Mouse (Mus musculus) limb, embryonic 14.5 days (tissue): ENCODE data around the gene Hes1. TPM values are rescaled to one million over a fixed set of nuclear protein-coding genes. Genes with fewer than 3 reads are reported as not detected.
A peak's percentile ranks its signal among the peaks of the same experiment; 100 is the strongest.

Experiments used
- ATAC-seq: fragments of 200-750 bp; cut with Nextera tagmentation; 2 replicates; pipeline ENCODE4 v1.8.0; 2017; ENCODE audit warnings: low read depth, moderate number of reproducible peaks, moderate TSS enrichment; ENCODE audit not compliant: low FRiP score
- DNase-seq: peaks from one replicate; pipeline ENCODE4 v3.0.0-alpha.2; 2015; ENCODE audit warnings: low spot score
- H3K27ac ChIP-seq: fragments of 300-500 bp; sonication (generic); replicated peaks from 2 replicates; pipeline ENCODE4 v1.5.1; 2014; ENCODE audit warnings: low read depth, mild to moderate bottlenecking, low read length, moderate library complexity, mixed read lengths
- H3K27me3 ChIP-seq: fragments of 300-500 bp; sonication (generic); 2 replicates; pipeline ENCODE4 v1.6.1; 2014; ENCODE audit warnings: low read length, mixed read lengths; ENCODE audit not compliant: control insufficient read depth, insufficient read depth
- H3K36me3 ChIP-seq: fragments of 300-500 bp; sonication (generic); 2 replicates; pipeline ENCODE4 v1.6.1; 2014; ENCODE audit warnings: mild to moderate bottlenecking, low read length, moderate library complexity, mixed read lengths; ENCODE audit not compliant: control insufficient read depth, insufficient read depth
- H3K4me1 ChIP-seq: fragments of 300-500 bp; sonication (generic); 2 replicates; pipeline ENCODE4 v1.6.1; 2014; ENCODE audit warnings: antibody characterized with exemption, low read length, mixed read lengths; ENCODE audit not compliant: control insufficient read depth, insufficient read depth
- H3K4me2 ChIP-seq: fragments of 300-500 bp; sonication (generic); replicated peaks from 2 replicates; pipeline ENCODE4 v1.6.1; 2014; ENCODE audit warnings: low read depth, mild to moderate bottlenecking, low read length, moderate library complexity; ENCODE audit not compliant: severe bottlenecking
- H3K4me3 ChIP-seq: fragments of 300-500 bp; sonication (generic); replicated peaks from 2 replicates; pipeline ENCODE4 v1.5.1; 2014; ENCODE audit warnings: low read length
- H3K9ac ChIP-seq: fragments of 300-500 bp; sonication (generic); 2 replicates; pipeline ENCODE4 v1.6.1; 2014; ENCODE audit warnings: mild to moderate bottlenecking, low read depth, low read length, moderate library complexity; ENCODE audit not compliant: severe bottlenecking
- H3K9me3 ChIP-seq: fragments of 300-500 bp; sonication (generic); 2 replicates; pipeline ENCODE4 v1.6.1; 2016; ENCODE audit warnings: low read length; ENCODE audit not compliant: control insufficient read depth
- POLR2A ChIP-seq: fragments of 200-500 bp; IDR thresholded peaks from 2 replicates; pipeline ENCODE4 v1.8.0; 2012; ENCODE audit warnings: inconsistent platforms, mild to moderate bottlenecking, moderate library complexity, borderline replicate concordance; ENCODE audit not compliant: insufficient read depth, insufficient read length; ENCODE audit errors: extremely low read depth
- WGBS: fragments of 180-500 bp; shearing (Covaris S2); extraction: QIAGEN DNeasy Blood & Tissue Kit; methylation state at CpG from one replicate; pipeline ENCODE4 v1.1.7; 2014; 5-methylcytosine and 5-hydroxymethylcytosine counted together
- polyA plus RNA-seq, 2 experiments: library from polyadenylated mRNA; depleted of rRNA in 1 of 2; stranded (reverse) in 1 of 2; unstranded in 1 of 2; fragments of >200 nt; fragmentation: Nextera tagmentation in 1 of 2; extraction: Ambion mirVana in 1 of 2; gene quantifications; 2 replicates each; pipeline versions ENCODE4 v1.2.1 to v1.2.3; 2012 to 2014

The Hes1 gene
- polyA plus RNA-seq, 2 experiments = 71.9 to 143 TPM

DNA sequence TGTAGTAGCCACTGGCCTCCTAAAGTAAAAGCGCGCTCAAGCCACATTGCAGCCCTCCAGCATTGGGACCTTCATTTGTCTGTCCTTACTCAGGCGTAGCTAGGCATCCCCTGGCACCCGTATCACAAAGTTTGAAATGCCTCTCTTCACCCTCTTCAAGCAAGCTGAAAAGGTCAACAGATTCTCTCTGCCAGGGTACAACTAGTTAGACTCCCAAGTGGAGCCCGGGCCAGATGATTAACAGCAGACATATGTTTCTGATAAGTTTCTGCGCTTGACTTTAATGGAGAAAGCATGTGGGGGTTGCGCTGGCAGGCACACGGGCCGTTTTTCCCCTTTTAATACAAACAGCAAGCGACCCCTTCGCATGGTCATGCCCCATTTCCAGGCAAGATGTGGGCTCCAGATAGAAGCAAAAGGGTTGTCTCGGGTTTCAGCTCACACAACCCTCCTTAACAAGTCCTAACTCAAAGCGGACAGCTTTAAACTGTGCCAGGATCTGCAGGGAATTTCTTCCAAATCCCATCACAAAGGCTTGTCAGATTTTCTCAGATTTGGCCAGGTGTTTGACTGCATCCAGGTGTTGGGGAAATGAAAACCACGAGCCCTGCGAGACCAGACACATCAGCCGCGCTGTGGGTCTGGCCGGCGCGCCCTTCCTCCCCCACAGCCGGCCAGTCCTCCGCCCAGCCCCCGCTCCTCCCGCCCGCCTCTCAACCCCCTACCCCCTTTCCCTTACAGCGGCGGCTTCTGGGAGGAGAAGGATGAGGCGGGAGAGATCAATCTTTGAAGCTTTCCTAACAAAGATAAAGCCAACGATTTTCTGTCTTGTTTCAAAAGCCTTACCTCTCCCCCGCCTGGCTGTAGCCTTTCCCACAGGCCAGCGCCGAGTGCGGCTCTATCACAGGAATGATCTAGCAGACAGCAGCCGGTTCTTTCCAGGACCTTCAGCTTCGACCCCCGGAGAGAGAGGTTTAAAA is 4.1 kb downstream of the Hes1 start:
- peak; percentile 4; the same call in 1 of the 2 replicates for ATAC-seq
- no peaks in the 10 kb centered on the region for H3K27me3 ChIP-seq
- peak overlapping the region; percentile 34 for H3K4me3 ChIP-seq
- DNase-seq = peak; percentile 83
- peak overlapping the region; percentile 78 for H3K27ac ChIP-seq
- TF ChIP-seq POLR2A = no peak
- no peaks in the 10 kb centered on the region for H3K9me3 ChIP-seq
- peaks cover 7% of the 10 kb centered on the region for H3K36me3 ChIP-seq
- peak overlapping the region; percentile 45 for H3K9ac ChIP-seq
- peak overlapping the region; percentile 82 for H3K4me2 ChIP-seq
- under 1% methylated on average over 31 of the region's 36 CpGs for WGBS
- H3K4me1 ChIP-seq = peaks cover 26% of the 10 kb centered on the region

DNA sequence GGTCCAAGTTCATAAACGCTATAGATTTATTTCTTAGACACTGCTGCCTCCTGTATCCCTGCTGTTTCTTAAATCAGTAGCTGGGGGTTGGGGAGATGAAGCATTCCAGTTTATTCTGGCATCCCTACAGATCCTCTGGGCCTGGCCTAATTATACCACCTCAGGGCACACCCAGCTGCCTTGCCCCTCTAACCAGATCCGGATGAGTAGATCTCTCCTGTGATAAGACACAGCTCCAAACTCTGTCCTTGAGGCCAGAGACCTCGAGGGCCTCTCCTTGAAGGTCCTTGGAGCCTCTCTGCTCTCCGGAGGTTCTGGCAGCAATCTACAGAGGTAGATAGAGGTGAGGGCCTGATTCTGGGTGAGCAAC is 5.4 kb downstream of the Hes1 start:
- no peak for ATAC-seq
- Histone ChIP-seq H3K4me1 (peaks cover 25% of the 10 kb centered on the region), H3K9me3 (no peaks in the 10 kb centered on the region), H3K9ac (peak overlapping the region; percentile 55; the same call in 1 of the 2 replicates), H3K27me3 (no peaks in the 10 kb centered on the region), H3K4me2 (peak overlapping the region; percentile 82), H3K36me3 (peaks cover 7% of the 10 kb centered on the region), H3K27ac (peak overlapping the region; percentile 87), H3K4me3 (peak overlapping the region; percentile 37)
- no peak for TF ChIP-seq POLR2A
- DNase-seq = peak; percentile 42
- 2% methylated on average over 4 of the region's 4 CpGs for WGBS

GRCm38 (mm10) chr16:30069950-30070770 is 6.0 kb downstream of the Hes1 start:
- H3K27me3 ChIP-seq = no peaks in the 10 kb centered on the region
- no peaks in the 10 kb centered on the region for H3K9me3 ChIP-seq
- peak overlapping the region; percentile 55 for H3K9ac ChIP-seq
- H3K36me3 ChIP-seq = peaks cover 7% of the 10 kb centered on the region
- DNase-seq (peak; percentile 85), ATAC-seq (peak; percentile 77)
- TF ChIP-seq POLR2A = 0 out of 2 replicates have a peak, but pooled peaks have one; percentile 10
- peak overlapping the region; percentile 37 for H3K4me3 ChIP-seq
- WGBS = 2% methylated on average over 58 of the region's 82 CpGs
- H3K4me2 ChIP-seq = peak overlapping the region; percentile 82
- peak overlapping the region; percentile 87 for H3K27ac ChIP-seq
- peaks cover 23% of the 10 kb centered on the region for H3K4me1 ChIP-seq

- H3K27me3 ChIP-seq = no peaks in the 10 kb centered on the region
- no peaks in the 10 kb centered on the region for H3K9me3 ChIP-seq
- peaks cover 20% of the 10 kb centered on the region for H3K4me1 ChIP-seq
- peak overlapping the region; percentile 37 for H3K4me3 ChIP-seq
- DNase-seq (peak; percentile 42), ATAC-seq (no peak)
- TF ChIP-seq POLR2A = no peak
- WGBS = 5% methylated on average over 12 of the region's 12 CpGs
- H3K27ac ChIP-seq = peak overlapping the region; percentile 87
- H3K36me3 ChIP-seq = peaks cover 7% of the 10 kb centered on the region
- peak overlapping the region; percentile 55 for H3K9ac ChIP-seq
- peak overlapping the region; percentile 82 for H3K4me2 ChIP-seq
Measured at GRCm38 (mm10) chr16:30070771-30071191, 6.6 kb downstream of the Hes1 start.

GRCm38 (mm10) chr16:30073317-30073716 is 9.1 kb downstream of the Hes1 start:
- peaks cover 16% of the 10 kb centered on the region for H3K4me1 ChIP-seq
- H3K36me3 ChIP-seq = no peaks in the 10 kb centered on the region
- no peak overlapping the region for H3K9ac ChIP-seq
- DNase-seq = no peak
- H3K4me2 ChIP-seq = no peak overlapping the region
- H3K27ac ChIP-seq = no peak overlapping the region
- ATAC-seq = no peak
- no peaks in the 10 kb centered on the region for H3K27me3 ChIP-seq
- 100% methylated on average over 1 of the region's 1 CpGs for WGBS
- no peak for TF ChIP-seq POLR2A
- H3K4me3 ChIP-seq = no peak overlapping the region
- no peaks in the 10 kb centered on the region for H3K9me3 ChIP-seq
